Mouse (Mus musculus) right cerebral cortex, adult 18-20 months (tissue): ENCODE measurements around the gene Eno3.

ENCODE experiments used
- DNase-seq: peaks from one replicate; pipeline ENCODE4 v3.0.0; 2022; ENCODE audit warnings: mixed read lengths

Eno3 gene

DNA sequence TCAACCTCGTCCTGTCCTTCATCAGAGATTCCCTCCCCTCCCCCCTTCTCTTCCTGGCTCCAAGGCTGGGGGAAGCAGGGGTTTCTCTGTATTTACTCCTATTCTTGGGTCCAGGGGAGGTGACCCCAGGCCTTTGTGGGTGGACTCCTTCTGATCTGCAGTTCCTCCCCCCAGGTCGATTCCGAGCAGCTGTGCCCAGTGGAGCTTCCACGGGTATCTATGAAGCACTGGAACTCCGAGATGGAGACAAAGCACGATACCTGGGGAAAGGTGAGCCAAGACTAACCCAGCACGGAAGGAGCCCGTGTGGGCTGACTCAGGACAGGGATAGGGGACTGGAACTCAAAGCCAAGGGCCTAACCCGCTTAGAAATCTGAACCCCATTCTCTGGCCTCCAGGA is 989 bp downstream of the Eno3 start:
- no peak for DNase-seq

DNA sequence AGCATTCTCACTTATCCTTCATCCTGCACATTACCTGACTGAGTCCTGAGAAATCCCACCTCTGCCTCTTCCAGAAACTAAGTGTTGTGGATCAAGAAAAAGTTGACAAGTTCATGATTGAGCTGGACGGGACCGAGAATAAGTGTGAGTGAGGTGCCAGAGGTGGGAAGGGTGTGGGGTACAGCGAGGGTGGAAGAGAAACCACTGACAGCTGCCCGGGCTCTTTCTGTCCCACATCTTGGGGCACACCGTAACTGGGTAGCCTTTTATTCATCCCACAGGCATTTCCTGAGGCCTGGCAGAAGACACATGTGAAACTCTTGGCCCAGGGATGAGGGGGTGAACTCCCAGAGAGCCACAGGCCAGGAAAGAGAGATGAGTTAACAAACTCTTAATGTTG is 1.5 kb downstream of the Eno3 start:
- no peak for DNase-seq

DNA sequence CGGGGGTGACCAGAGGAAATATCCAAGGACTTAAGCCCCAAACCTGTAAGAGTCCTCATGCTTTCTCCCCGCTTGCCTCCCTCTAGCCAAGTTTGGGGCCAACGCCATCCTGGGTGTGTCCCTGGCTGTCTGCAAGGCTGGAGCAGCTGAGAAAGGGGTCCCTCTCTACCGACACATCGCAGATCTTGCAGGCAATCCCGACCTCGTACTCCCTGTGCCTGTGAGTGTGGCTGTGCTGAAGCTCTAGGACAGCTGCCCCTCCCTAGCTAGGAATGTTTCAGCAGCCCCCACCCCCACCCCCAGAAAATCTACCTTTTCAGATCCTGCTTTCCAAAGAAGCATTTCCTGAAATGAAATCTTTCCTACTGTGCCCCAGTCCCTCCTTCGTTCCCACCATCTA is 1.9 kb downstream of the Eno3 start:
- DNase-seq: no peak

- no peak for DNase-seq
Observed at GRCm38 (mm10) chr11:70660571-70660970, 3.6 kb downstream of the Eno3 start.

DNA sequence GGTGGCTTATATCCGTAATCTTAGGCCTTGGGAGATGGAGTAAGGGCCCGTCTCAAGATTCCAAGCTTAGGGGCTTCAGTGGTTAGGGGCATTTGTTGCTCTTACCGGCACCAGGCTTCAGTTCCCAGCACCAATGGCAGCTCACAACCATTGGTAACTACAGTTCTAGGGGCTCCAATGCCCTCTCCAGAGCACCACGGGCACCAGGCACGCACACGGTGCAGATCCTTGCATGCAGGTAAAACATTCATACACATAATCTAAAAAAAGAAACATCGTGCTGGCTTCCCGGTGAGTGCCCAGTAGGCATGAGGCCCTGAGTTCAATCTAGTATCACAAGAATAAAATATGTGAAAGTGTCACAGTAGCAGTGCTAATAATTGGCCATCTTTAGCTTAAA is 6.1 kb downstream of the Eno3 start:
- no peak for DNase-seq

DNA sequence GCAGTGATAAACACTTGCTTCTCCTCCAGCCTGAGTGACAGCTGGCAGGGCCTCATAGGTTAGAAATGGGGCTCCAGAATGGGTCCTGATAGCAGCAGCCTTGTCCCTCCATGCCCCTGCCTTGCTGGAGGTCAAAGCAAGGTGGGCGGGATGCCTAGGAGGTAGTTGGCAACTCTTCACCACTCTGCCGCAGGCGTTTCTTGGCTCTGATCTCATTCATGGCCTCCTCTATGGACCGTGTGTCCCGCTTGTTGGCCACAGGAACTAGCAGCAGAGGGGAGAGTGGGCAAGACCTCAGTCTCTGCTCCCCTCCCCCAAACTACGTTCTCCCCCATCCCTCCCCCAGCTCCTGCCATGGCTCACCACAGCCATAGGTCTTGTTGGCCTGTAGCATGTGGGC is 7.0 kb downstream of the Eno3 start:
- no peak for DNase-seq

- DNase-seq: no peak
Observed at GRCm38 (mm10) chr11:70664741-70665140, 7.7 kb downstream of the Eno3 start.

- DNase-seq: no peak
Observed at GRCm38 (mm10) chr11:70666687-70667086, 9.7 kb downstream of the Eno3 start.

DNA sequence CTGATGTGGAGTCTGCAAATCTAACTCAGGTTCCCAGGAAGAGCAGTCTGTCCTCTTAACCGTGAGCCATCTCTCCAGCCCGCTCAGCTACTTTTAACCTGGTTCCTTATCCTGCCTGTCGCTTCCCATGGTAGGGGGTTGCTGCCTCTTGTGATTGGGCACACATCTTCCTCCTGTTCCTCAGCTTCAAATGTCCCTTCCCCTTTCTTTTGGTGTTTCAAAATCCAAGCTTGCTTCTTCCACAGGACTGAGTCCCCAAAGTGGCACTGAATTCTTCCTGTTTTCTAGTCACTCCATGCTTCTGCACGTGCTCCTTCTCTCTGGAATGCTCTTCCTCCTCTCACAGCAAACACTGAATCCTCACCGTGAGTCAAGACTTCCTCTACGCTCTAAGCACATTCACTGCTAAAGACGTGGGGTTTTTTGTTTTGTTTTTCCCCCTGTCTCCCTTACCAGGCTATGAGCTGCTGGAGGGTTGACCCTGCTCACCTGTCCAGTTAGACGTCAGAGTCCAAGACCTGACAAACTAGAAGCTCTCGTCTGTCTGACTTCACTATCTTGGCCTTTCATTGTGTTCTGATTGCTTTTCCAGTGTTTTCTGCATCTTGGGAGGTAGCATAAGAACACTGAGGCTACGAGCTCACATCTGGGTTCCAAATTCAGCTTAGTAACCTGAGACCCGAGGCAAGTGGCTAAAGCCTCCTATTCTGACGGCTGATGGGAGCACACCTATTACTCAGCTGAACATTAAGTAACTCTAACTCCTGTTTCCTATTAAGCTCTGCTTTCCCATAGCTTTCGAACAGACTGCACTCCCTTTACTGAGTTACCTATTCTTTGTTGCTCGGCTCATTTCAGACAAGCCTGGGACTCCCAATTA is 10.5 kb downstream of the Eno3 start:
- DNase-seq: no peak

DNA sequence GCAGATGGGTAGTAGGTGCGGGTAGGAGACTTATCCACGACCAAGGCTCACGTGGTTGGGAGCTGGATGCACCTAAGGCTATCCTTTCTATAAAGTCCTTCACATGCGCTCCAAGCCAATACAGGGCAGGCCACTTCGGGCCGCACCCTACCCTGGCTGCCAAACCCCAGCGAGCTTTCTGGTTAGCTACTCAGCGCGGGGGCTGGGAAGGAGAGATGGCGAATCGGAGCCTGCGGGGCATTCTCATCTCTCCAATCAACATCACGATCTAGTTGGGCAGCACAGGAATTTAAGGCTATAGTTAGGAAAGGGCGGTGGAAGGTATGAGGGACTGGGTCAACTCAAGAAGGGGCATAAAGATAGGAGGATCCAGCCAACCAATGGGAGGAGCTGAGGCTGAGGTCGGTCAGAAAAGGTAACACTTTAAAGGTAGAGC is 11.4 kb downstream of the Eno3 start:
- DNase-seq: no peak

GRCm38 (mm10) chr11:70668771-70669505 is 11.9 kb downstream of the Eno3 start, which contains the start of gene Spag7:
Gene Spag7 (minus strand): TSS chr11:70669416.
- peak; percentile 99 for DNase-seq

- no peak for DNase-seq
Observed at GRCm38 (mm10) chr11:70669582-70670345, 12.8 kb downstream of the Eno3 start.

GRCm38 (mm10) chr11:70670483-70670882 is 13.5 kb downstream of the Eno3 start:
- no peak for DNase-seq

DNA sequence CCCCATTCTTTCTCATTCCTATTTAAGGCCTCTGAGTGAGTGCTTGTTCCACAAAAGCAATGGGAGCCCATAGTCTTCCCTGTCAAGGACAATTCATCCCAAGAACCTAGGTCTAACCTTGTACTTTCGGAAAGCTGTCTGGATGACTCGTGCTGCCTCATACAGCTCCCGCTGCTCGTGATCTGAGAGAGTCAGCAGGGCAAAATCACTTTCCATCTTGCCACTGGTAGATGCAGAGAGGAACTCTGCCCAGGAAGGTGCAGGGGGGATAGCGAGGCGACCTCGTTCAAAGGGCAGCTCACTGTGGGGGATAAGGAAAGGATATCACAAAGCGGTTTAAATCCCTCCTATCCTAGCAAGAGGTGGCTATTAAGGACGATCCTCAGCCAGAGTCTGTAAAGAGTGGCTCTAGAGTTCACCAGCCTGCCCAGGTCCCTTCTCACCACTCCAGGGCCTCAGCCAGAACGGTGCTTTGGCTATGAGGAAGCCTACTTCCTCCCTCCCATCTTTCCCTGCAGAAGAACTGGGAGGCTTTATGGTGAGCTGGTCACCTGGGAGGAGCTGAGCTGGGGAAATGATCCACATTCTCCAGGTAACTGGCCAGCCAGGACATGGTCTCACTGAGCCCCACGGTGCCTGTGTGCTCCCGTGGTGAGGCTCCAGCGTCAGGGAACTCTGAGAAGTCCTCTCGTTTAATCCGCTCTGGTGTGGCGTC is 14.5 kb downstream of the Eno3 start:
- no peak for DNase-seq

- DNase-seq: no peak
Observed at GRCm38 (mm10) chr11:70674014-70674413, 17.0 kb downstream of the Eno3 start.

DNA sequence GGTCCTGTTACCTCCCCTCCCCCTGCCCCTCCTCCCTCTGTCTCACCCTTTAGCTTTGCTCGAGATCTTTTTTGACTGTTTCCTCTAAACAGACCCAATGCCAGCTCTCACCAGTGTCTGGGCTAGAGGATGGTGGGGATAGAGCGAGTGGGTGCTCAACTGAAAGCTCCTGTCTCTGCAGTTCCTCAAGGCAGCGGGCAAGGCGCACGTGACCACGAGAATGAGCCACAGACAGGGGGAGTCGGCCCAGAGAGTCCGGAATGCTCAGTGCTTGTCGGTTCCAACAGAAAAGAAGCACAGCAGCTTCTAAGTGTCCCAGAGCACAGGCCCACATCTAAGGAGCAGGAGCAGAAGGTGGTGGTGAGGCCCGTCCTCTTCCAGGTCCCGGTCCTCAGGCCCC is 17.5 kb downstream of the Eno3 start:
- no peak for DNase-seq

DNA sequence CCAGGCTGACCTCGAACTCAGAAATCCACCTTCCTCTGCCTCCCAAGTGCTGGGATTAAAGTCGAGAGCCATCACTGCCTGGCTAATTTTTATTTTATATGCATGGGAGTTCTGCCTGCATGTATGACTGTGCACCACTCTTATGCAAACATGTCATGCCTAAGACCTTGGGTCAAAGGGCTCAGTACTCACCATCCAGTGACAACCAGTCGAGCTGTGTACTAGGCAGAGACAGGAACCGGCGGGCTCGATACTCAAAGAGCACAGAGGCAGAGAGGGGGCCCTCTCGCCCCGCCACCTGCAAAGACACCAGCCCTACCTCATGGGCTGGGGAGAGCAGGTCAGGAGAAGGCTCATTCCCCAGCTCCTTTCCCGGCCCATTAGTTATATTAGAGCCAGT is 21.1 kb downstream of the Eno3 start:
- no peak for DNase-seq

DNA sequence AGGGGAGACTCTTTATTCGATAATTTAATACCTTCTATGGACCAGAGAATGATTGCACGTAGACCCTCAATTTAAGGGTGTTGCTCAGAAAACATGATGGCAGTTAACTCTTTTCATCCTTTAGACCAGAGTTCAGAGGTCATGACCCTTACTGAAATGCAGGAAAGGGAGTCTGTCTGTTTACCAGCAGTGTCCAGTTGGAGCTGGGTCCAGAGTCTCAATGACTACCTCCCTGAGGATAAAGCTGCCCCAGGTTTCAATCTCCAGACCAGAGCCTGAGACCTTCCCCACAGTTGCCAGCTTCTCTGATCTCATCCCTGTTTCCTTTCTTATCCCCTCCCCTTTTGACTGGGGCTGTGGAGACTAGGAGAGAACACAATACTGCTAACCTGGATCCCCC is 21.6 kb downstream of the Eno3 start:
- DNase-seq: no peak

- DNase-seq: no peak
Observed at GRCm38 (mm10) chr11:70679361-70679760, 22.4 kb downstream of the Eno3 start.

- DNase-seq: no peak
Observed at GRCm38 (mm10) chr11:70679894-70680293, 22.9 kb downstream of the Eno3 start.

DNA sequence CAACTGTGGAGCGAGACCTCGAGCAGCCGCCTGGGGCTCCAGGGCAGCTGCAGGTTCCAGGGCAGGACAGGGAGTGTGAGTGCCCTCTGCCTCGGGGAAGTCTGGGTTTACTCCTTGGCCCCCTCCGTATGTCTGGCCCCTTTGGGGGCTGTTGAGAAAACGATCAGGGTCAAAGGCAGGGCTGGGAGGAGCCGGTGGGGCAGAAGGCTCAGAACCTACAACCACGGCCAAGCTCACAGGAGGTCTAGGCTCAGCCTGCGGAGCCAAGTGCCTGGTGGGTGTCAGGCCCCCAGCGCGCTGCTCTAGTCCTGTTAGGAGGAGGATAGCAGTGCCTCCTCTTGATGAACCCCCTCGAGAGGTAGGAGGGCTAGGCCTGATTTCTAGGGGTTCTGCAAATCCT is 24.2 kb downstream of the Eno3 start:
- DNase-seq: no peak

- DNase-seq: no peak
Observed at GRCm38 (mm10) chr11:70681897-70682581, 25.0 kb downstream of the Eno3 start.
